Mouse (Mus musculus) stomach, postnatal 0 days (tissue): ENCODE results near the gene Pdilt.

ENCODE experiments used
- CTCF ChIP-seq: IDR thresholded peaks from 2 replicates; pipeline ENCODE4 v1.5.1; 2016; ENCODE audit warnings: antibody characterized with exemption, low read depth, mild to moderate bottlenecking, moderate library complexity
- EP300 ChIP-seq: optimal IDR thresholded peaks from 2 replicates; pipeline ENCODE3; 2016; ENCODE audit warnings: antibody characterized with exemption

GRCm38 (mm10) chr7:119519654-119520053, 3.6 kb downstream of the Pdilt start:
- TF ChIP-seq CTCF, result peak; percentile 88
- TF ChIP-seq EP300, result no peak
